Mouse (Mus musculus) lung, embryonic 14.5 days (tissue): ENCODE data around the gene Hoxc12. TPM values are rescaled to one million over a fixed set of nuclear protein-coding genes. Genes with fewer than 3 reads are reported as not detected.
A peak's percentile ranks its signal among the peaks of the same experiment; 100 is the strongest.

ENCODE experiments used
- ATAC-seq: fragments of 200-750 bp; cut with Nextera tagmentation; 2 replicates; pipeline ENCODE4 v1.8.0; 2017; ENCODE audit warnings: mild to moderate bottlenecking, moderate TSS enrichment, moderate library complexity; ENCODE audit not compliant: insufficient read depth
- DNase-seq: peaks from one replicate; pipeline ENCODE4 v3.0.0-alpha.2; 2015
- H3K27ac ChIP-seq: fragments of 300-500 bp; sonication (generic); 2 replicates; pipeline ENCODE4 v1.5.1; 2014; ENCODE audit warnings: low read depth, mild to moderate bottlenecking, moderate library complexity
- H3K27me3 ChIP-seq: fragments of 300-500 bp; sonication (generic); 2 replicates; pipeline ENCODE4 v1.6.1; 2014; ENCODE audit warnings: low read length, control low read depth; ENCODE audit not compliant: insufficient read depth
- H3K36me3 ChIP-seq: fragments of 300-500 bp; sonication (generic); 2 replicates; pipeline ENCODE4 v1.6.1; 2014; ENCODE audit warnings: control low read depth; ENCODE audit not compliant: insufficient read depth
- H3K4me1 ChIP-seq: fragments of 300-500 bp; sonication (generic); 2 replicates; pipeline ENCODE4 v1.6.1; 2014; ENCODE audit warnings: antibody characterized with exemption, control low read depth; ENCODE audit not compliant: insufficient read depth
- H3K4me2 ChIP-seq: fragments of 300-500 bp; sonication (generic); 2 replicates; pipeline ENCODE4 v1.6.1; 2014; ENCODE audit warnings: mild to moderate bottlenecking
- H3K4me3 ChIP-seq: fragments of 300-500 bp; sonication (generic); 2 replicates; pipeline ENCODE4 v1.5.1; 2014; ENCODE audit warnings: low read depth, low read length
- H3K9ac ChIP-seq: fragments of 300-500 bp; sonication (generic); 2 replicates; pipeline ENCODE4 v1.6.1; 2014
- H3K9me3 ChIP-seq: fragments of 300-500 bp; sonication (generic); 2 replicates; pipeline ENCODE4 v1.6.1; 2016; ENCODE audit warnings: low read depth, low read length, control low read depth
- CTCF ChIP-seq: IDR thresholded peaks from 2 replicates; pipeline ENCODE4 v1.5.1; 2016; ENCODE audit warnings: antibody characterized with exemption, low read depth
- WGBS: fragments of 180-500 bp; shearing (Covaris S2); extraction: QIAGEN DNeasy Blood & Tissue Kit; methylation state at CpG from one replicate; pipeline ENCODE4 v1.1.7; 2014; 5-methylcytosine and 5-hydroxymethylcytosine counted together
- polyA plus RNA-seq: library from polyadenylated mRNA; unstranded; fragments of >200 nt; fragmentation: Nextera tagmentation; extraction: Ambion mirVana; gene quantifications from 2 replicates; pipeline ENCODE4 v1.2.1, GENCODE M21; 2014

Hoxc12 gene
- polyA plus RNA-seq, 1 experiment from 2014 or later: not detected

DNA sequence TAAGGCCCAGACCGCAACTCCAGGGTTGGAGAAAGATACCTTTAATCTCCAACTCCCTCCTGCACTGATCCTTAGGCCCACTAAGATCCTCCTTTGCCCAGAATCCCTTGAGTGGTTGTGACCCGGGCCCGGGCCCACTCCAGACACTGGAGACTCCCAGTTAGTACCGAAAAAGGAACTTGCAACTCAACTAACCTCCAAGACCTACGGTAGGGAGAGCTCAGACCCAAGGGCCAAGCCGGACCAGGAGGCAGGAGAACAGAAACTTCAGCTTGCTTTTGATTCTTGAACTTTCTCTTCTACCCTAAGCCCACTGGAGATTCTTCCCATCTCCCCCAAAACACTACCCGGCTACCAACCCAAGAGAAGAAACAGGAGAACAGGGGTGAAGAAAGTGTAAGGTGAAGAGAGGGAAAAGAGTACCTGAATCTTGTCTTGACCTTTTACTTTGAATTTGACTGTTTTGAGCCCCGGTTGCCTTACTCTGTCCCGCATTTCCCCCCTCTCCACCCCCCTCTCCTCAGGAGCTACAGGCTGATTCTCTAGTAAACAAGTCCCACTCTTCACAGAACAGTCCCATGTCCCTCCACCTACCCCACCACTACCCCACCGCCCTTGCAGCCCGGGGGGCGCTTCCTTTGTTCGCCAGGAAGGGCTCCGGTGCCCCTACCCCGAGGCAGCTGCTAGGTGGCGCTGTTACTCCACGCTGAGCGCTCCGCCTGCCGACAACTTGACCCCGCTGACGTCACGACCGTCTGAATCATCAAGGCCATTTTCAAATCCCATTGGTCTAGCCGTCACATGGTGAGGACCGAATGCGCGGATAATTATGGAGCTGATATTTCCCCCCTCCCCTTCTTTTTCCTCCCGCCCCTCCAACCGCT is 29.6 kb downstream of the Hoxc12 start:
- Histone ChIP-seq H3K4me2 (peak overlapping the region; percentile 29; the same call in 1 of the 2 replicates), H3K4me1 (no peaks in the 10 kb centered on the region), H3K9ac (no peak overlapping the region), H3K27me3 (peaks cover 98% of the 10 kb centered on the region), H3K27ac (no peak overlapping the region), H3K9me3 (no peaks in the 10 kb centered on the region), H3K4me3 (peak overlapping the region; percentile 3; the same call in 1 of the 2 replicates), H3K36me3 (no peaks in the 10 kb centered on the region)
- peak; percentile 84 for TF ChIP-seq CTCF
- ATAC-seq (peak; percentile 66), DNase-seq (peak; percentile 87)
- 5% methylated on average over 28 of the region's 30 CpGs for WGBS

DNA sequence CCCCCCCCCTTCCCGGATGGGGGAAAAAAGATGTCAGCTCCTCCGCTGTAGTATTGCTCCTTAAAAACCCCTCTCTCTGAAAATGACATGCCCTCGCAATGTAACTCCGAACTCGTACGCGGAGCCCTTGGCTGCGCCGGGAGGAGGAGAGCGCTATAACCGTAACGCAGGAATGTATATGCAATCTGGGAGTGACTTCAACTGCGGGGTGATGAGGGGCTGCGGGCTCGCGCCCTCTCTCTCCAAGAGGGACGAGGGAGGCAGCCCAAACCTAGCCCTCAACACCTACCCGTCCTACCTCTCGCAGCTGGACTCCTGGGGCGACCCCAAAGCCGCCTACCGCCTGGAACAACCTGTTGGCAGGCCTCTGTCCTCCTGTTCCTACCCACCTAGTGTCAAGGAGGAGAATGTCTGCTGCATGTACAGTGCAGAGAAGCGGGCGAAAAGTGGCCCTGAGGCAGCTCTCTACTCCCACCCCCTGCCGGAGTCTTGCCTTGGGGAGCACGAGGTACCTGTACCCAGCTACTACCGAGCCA is 30.3 kb downstream of the Hoxc12 start, which contains the start of gene Hoxc10:
Hoxc10 (plus strand) TSS at position 21 of the 536 bp plus-strand sequence.
- H3K9me3 ChIP-seq: no peaks in the 10 kb centered on the region
- peak within 1 kb of the TSS; percentile 3; the same call in 1 of the 2 replicates for H3K4me3 ChIP-seq
- DNase-seq (no peak), ATAC-seq (peak; percentile 33; the same call in 1 of the 2 replicates)
- H3K27me3 ChIP-seq: peaks cover 98% of the 10 kb centered on the region
- H3K9ac ChIP-seq: no peak within 1 kb of the TSS
- no peak within 1 kb of the TSS for H3K27ac ChIP-seq
- TF ChIP-seq CTCF: no peak
- H3K4me2 ChIP-seq: peak within 1 kb of the TSS; percentile 29; the same call in 1 of the 2 replicates
- H3K4me1 ChIP-seq: no peaks in the 10 kb centered on the region
- WGBS: 3% methylated on average over 27 of the region's 27 CpGs
- no peaks in the 10 kb centered on the region for H3K36me3 ChIP-seq

DNA sequence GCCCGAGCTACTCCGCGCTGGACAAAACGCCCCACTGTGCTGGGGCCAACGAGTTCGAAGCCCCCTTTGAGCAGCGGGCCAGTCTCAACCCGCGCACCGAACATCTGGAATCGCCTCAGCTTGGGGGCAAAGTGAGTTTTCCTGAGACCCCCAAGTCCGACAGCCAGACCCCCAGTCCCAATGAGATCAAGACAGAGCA is 30.7 kb downstream of the Hoxc12 start, which contains the start of gene Hoxc5:
Hoxc5 (plus strand) TSS at position 132 of the 199 bp plus-strand sequence.
- H3K4me3 ChIP-seq: peak within 1 kb of the TSS; percentile 3; the same call in 1 of the 2 replicates
- ATAC-seq (no peak), DNase-seq (no peak)
- WGBS: 3% methylated on average over 12 of the region's 12 CpGs
- H3K27ac ChIP-seq: no peak within 1 kb of the TSS
- TF ChIP-seq CTCF: no peak
- no peaks in the 10 kb centered on the region for H3K36me3 ChIP-seq
- peaks cover 99% of the 10 kb centered on the region for H3K27me3 ChIP-seq
- peak within 1 kb of the TSS; percentile 29; the same call in 1 of the 2 replicates for H3K4me2 ChIP-seq
- no peaks in the 10 kb centered on the region for H3K4me1 ChIP-seq
- H3K9me3 ChIP-seq: no peaks in the 10 kb centered on the region
- H3K9ac ChIP-seq: no peak within 1 kb of the TSS

DNA sequence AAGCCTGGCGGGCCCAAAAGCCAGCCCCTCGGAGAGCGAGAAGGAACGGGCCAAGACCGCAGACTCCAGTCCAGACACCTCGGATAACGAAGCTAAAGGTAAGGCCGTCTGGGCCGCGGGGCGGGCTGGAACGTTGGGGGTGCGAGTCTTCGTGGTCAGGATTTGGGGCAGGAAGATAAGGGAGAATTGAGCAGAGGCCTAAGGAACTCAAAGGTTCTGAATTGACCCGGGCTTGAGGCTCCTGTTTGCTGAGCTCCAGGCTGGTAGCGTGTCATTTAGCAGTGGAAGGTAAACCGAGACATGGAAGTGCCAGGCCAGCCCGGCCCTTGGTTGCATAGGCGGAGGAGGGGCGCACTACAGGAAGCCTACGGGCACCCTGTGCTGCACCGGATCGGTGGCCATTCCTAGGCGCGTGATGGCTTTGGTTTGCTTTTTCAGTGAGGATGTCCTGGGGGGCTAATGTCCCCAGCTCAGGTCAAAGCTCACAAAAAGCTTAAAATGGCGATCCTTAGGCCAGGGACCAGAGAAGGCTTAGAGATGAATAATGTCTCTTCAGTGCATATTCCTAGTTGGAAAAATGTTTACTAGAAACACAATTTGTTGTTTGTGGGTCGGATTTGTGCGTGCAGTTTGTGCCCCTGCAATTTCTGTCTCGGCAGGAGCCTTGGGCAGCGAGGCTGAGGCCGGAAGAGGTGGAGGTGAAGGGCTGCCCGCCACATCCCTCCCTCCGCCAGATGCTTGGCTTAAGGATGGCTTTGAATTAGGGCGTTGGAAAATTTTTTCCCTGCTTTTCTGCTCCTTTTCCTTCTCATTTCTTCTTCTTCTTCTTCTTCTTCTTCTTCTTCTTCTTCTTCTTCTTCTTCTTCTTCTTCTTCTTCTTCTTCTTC is 31.2 kb downstream of the Hoxc12 start:
- no peak overlapping the region for H3K9ac ChIP-seq
- peaks cover 99% of the 10 kb centered on the region for H3K27me3 ChIP-seq
- H3K36me3 ChIP-seq: no peaks in the 10 kb centered on the region
- H3K4me2 ChIP-seq: no peak overlapping the region
- peak overlapping the region; percentile 3; the same call in 1 of the 2 replicates for H3K4me3 ChIP-seq
- DNase-seq (no peak), ATAC-seq (no peak)
- WGBS: 1% methylated on average over 34 of the region's 34 CpGs
- no peaks in the 10 kb centered on the region for H3K9me3 ChIP-seq
- no peaks in the 10 kb centered on the region for H3K4me1 ChIP-seq
- H3K27ac ChIP-seq: no peak overlapping the region
- no peak for TF ChIP-seq CTCF

DNA sequence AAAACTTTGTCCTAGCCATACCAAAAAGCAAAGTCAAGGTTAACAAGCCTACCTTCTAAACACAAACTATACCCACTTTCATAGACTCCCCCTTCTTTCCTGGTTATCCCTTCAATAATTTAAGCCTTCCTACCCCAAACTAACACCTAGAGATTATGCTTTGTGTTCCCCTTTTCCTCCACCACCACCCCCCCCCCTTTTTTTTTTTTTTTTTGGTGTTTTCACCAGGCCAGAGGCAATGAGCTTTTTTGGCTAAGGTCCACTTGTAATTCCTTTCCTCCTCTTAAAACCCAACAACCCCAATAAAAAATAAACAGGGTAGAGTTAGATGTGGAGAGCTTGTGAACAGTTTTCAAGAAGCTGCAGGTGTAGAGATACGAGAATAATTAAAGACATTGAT is 32.7 kb downstream of the Hoxc12 start:
- no peak for ATAC-seq
- Histone ChIP-seq H3K27me3 (peaks cover 99% of the 10 kb centered on the region), H3K4me2 (no peak overlapping the region), H3K9ac (no peak overlapping the region), H3K9me3 (no peaks in the 10 kb centered on the region), H3K36me3 (no peaks in the 10 kb centered on the region), H3K27ac (no peak overlapping the region), H3K4me1 (no peaks in the 10 kb centered on the region), H3K4me3 (no peak overlapping the region)
- no peak for DNase-seq
- 37% methylated on average over 1 of the region's 1 CpGs for WGBS
- TF ChIP-seq CTCF: no peak

DNA sequence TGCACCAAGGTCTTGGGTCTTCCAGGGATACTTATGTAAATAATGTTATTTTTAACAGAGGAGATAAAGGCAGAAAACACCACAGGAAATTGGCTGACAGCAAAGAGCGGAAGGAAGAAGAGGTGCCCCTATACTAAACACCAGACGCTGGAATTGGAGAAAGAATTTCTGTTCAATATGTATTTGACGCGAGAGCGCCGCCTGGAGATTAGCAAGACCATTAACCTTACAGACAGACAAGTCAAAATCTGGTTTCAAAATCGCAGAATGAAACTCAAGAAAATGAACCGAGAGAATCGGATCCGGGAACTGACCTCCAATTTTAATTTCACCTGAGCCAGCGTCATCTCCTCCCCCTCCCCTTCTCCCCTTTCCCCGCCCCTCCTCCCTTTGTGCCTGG is 34.2 kb downstream of the Hoxc12 start:
- WGBS: 3% methylated on average over 12 of the region's 12 CpGs
- Histone ChIP-seq H3K4me2 (no peak overlapping the region), H3K4me1 (no peaks in the 10 kb centered on the region), H3K36me3 (no peaks in the 10 kb centered on the region), H3K27ac (no peak overlapping the region), H3K27me3 (peaks cover 99% of the 10 kb centered on the region), H3K9me3 (no peaks in the 10 kb centered on the region), H3K9ac (no peak overlapping the region), H3K4me3 (no peak overlapping the region)
- peak; percentile 35 for TF ChIP-seq CTCF
- DNase-seq (peak; percentile 66), ATAC-seq (no peak)
